Mouse (Mus musculus): Measurements from ENCODE around the gene Tceanc2. TPM values are rescaled to one million over a fixed set of nuclear protein-coding genes. Genes with fewer than 3 reads are reported as not detected.
A peak's percentile ranks its signal among the peaks of the same experiment; 100 is the strongest.
"Not testable (repeated sequence)": the region's sequence is repeated elsewhere in the genome, so short reads cannot be mapped to it uniquely, and the experiment has no call there.

The Tceanc2 gene
- total and polyA plus RNA-seq, 2 experiments from 2014 or later = 12.1 to 33.4 TPM

GRCm38 (mm10) chr4:107121165-107121943 is 57.6 kb downstream of the Tceanc2 start:
- 46% methylated on average over 12 of the region's 12 CpGs for WGBS
- Histone ChIP-seq H3K4me1 (ENCODE audit: insufficient read depth, low read length) (no peaks in the 10 kb centered on the region), H3K27ac (ENCODE audit: low read depth, low read length) (no peak overlapping the region), H3K4me2 (ENCODE audit: low read depth, low read length, poor library complexity, severe bottlenecking) (no peak overlapping the region), H3K4me3 (ENCODE audit: low read depth, low read length) (no peak overlapping the region), H3K27me3 (ENCODE audit: insufficient read depth, low read length) (no peaks in the 10 kb centered on the region), H3K9me3 (ENCODE audit: low read length) (no peaks in the 10 kb centered on the region), H3K36me3 (ENCODE audit: insufficient read depth, low read length) (no peaks in the 10 kb centered on the region), H3K9ac (replicated peaks; ENCODE audit: low read length, poor library complexity, severe bottlenecking) (no peak overlapping the region)
- DNase-seq (ENCODE audit: low spot score) (peak; percentile 83), ATAC-seq (ENCODE audit: low FRiP score) (0 out of 2 replicates have a peak, but pooled peaks have one; percentile 54)
- peak; percentile 79 for TF ChIP-seq CTCF (IDR thresholded peaks at IDR 0.05)

- Histone ChIP-seq H3K36me3 (ENCODE audit: insufficient read depth, low read length) (no peaks in the 10 kb centered on the region), H3K4me1 (ENCODE audit: insufficient read depth, low read length) (no peaks in the 10 kb centered on the region), H3K27me3 (ENCODE audit: insufficient read depth, low read length) (no peaks in the 10 kb centered on the region), H3K9ac (replicated peaks; ENCODE audit: low read length, poor library complexity, severe bottlenecking) (no peak overlapping the region), H3K9me3 (ENCODE audit: low read length) (no peaks in the 10 kb centered on the region), H3K4me3 (ENCODE audit: low read depth, low read length) (no peak overlapping the region), H3K4me2 (ENCODE audit: low read depth, low read length, poor library complexity, severe bottlenecking) (no peak overlapping the region), H3K27ac (ENCODE audit: low read depth, low read length) (no peak overlapping the region)
- WGBS = 94% methylated on average over 6 of the region's 6 CpGs
- no peak for TF ChIP-seq CTCF (IDR thresholded peaks at IDR 0.05)
- ATAC-seq (ENCODE audit: low FRiP score) = 0 out of 2 replicates have a peak, but pooled peaks have one; percentile 20
- DNase-seq (ENCODE audit: low spot score) = no peak
Measured at GRCm38 (mm10) chr4:107120676-107121075, 58.2 kb downstream of the Tceanc2 start.

- H3K27me3 ChIP-seq (ENCODE audit: insufficient read depth, low read length) = no peaks in the 10 kb centered on the region
- TF ChIP-seq CTCF (IDR thresholded peaks at IDR 0.05) = no peak
- no peaks in the 10 kb centered on the region for H3K4me1 ChIP-seq (ENCODE audit: insufficient read depth, low read length)
- H3K4me3 ChIP-seq (ENCODE audit: low read depth, low read length) = no peak overlapping the region
- no peak for ATAC-seq (ENCODE audit: low FRiP score)
- no peak overlapping the region for H3K9ac ChIP-seq (replicated peaks; ENCODE audit: low read length, poor library complexity, severe bottlenecking)
- no peak for DNase-seq (ENCODE audit: low spot score)
- H3K4me2 ChIP-seq (ENCODE audit: low read depth, low read length, poor library complexity, severe bottlenecking) = no peak overlapping the region
- no peaks in the 10 kb centered on the region for H3K36me3 ChIP-seq (ENCODE audit: insufficient read depth, low read length)
- no peaks in the 10 kb centered on the region for H3K9me3 ChIP-seq (ENCODE audit: low read length)
- H3K27ac ChIP-seq (ENCODE audit: low read depth, low read length) = no peak overlapping the region
- WGBS = 82% methylated on average over 3 of the region's 4 CpGs
Measured at GRCm38 (mm10) chr4:107119056-107119455, 59.9 kb downstream of the Tceanc2 start.

- H3K4me2 ChIP-seq (ENCODE audit: low read depth, low read length, poor library complexity, severe bottlenecking) = no peak overlapping the region
- H3K4me1 ChIP-seq (ENCODE audit: insufficient read depth, low read length) = no peaks in the 10 kb centered on the region
- ATAC-seq (ENCODE audit: low FRiP score) = no peak
- H3K27me3 ChIP-seq (ENCODE audit: insufficient read depth, low read length) = no peaks in the 10 kb centered on the region
- H3K27ac ChIP-seq (ENCODE audit: low read depth, low read length) = no peak overlapping the region
- H3K9me3 ChIP-seq (ENCODE audit: low read length) = no peaks in the 10 kb centered on the region
- DNase-seq (ENCODE audit: low spot score) = no peak
- no peak overlapping the region for H3K9ac ChIP-seq (replicated peaks; ENCODE audit: low read length, poor library complexity, severe bottlenecking)
- H3K4me3 ChIP-seq (ENCODE audit: low read depth, low read length) = no peak overlapping the region
- H3K36me3 ChIP-seq (ENCODE audit: insufficient read depth, low read length) = no peaks in the 10 kb centered on the region
- 89% methylated on average over 2 of the region's 2 CpGs for WGBS
- TF ChIP-seq CTCF (IDR thresholded peaks at IDR 0.05) = no peak
Measured at GRCm38 (mm10) chr4:107117741-107118385, 61.1 kb downstream of the Tceanc2 start.

GRCm38 (mm10) chr4:107114278-107114677 is 64.6 kb downstream of the Tceanc2 start:
- H3K9me3 ChIP-seq (ENCODE audit: low read length) = no peaks in the 10 kb centered on the region
- no peaks in the 10 kb centered on the region for H3K36me3 ChIP-seq (ENCODE audit: insufficient read depth, low read length)
- no peaks in the 10 kb centered on the region for H3K27me3 ChIP-seq (ENCODE audit: insufficient read depth, low read length)
- H3K4me1 ChIP-seq (ENCODE audit: insufficient read depth, low read length) = no peaks in the 10 kb centered on the region
- H3K4me2 ChIP-seq (ENCODE audit: low read depth, low read length, poor library complexity, severe bottlenecking) = no peak overlapping the region
- DNase-seq (ENCODE audit: low spot score) (no peak), ATAC-seq (ENCODE audit: low FRiP score) (no peak)
- H3K4me3 ChIP-seq (ENCODE audit: low read depth, low read length) = no peak overlapping the region
- WGBS = 47% methylated on average over 8 of the region's 8 CpGs
- H3K27ac ChIP-seq (ENCODE audit: low read depth, low read length) = no peak overlapping the region
- no peak for TF ChIP-seq CTCF (IDR thresholded peaks at IDR 0.05)
- no peak overlapping the region for H3K9ac ChIP-seq (replicated peaks; ENCODE audit: low read length, poor library complexity, severe bottlenecking)

- not testable (repeated sequence) for H3K4me3 ChIP-seq (ENCODE audit: low read depth, low read length); H3K27ac ChIP-seq (ENCODE audit: low read depth, low read length); H3K9ac ChIP-seq (replicated peaks; ENCODE audit: low read length, poor library complexity, severe bottlenecking); H3K4me1 ChIP-seq (ENCODE audit: insufficient read depth, low read length); H3K36me3 ChIP-seq (ENCODE audit: insufficient read depth, low read length); ATAC-seq (ENCODE audit: low FRiP score); H3K27me3 ChIP-seq (ENCODE audit: insufficient read depth, low read length); H3K9me3 ChIP-seq (ENCODE audit: low read length); DNase-seq (ENCODE audit: low spot score); H3K4me2 ChIP-seq (ENCODE audit: low read depth, low read length, poor library complexity, severe bottlenecking)
- 94% methylated on average over 6 of the region's 6 CpGs for WGBS
Measured at GRCm38 (mm10) chr4:107109181-107109580, 69.7 kb downstream of the Tceanc2 start.

Measured in midbrain, postnatal 0 days (tissue).